Mouse (Mus musculus) gastrocnemius, postnatal 14 days (tissue): ENCODE measurements around the gene Arhgap25. TPM values are rescaled to one million over a fixed set of nuclear protein-coding genes. Genes with fewer than 3 reads are reported as not detected.
"Not testable (repeated sequence)": the region's sequence is repeated elsewhere in the genome, so short reads cannot be mapped to it uniquely, and the experiment has no call there.

ENCODE experiments used
- DNase-seq: peaks from one replicate; pipeline ENCODE4 v3.0.0; 2021; ENCODE audit warnings: mixed read lengths
- intact Hi-C: fragments of 180-260 bp; cut with DNase I; formaldehyde crosslinking; loops from one replicate; pipeline ENCODE4 v1.15.1; 2025; ENCODE audit warnings: low total_unique reads
- total RNA-seq, 2 experiments: library from RNA; stranded (reverse); gene quantifications; 2 replicates each; pipeline ENCODE4 v1.2.3; 2021

Gene Arhgap25
- total RNA-seq, 2 experiments from 2014 or later, result 2.1 to 2.9 TPM

- intact Hi-C loops, result no loop called here
- DNase-seq, result no peak
Observed at GRCm38 (mm10) chr6:87538376-87539270, 5.6 kb upstream of the Arhgap25 start.

DNA sequence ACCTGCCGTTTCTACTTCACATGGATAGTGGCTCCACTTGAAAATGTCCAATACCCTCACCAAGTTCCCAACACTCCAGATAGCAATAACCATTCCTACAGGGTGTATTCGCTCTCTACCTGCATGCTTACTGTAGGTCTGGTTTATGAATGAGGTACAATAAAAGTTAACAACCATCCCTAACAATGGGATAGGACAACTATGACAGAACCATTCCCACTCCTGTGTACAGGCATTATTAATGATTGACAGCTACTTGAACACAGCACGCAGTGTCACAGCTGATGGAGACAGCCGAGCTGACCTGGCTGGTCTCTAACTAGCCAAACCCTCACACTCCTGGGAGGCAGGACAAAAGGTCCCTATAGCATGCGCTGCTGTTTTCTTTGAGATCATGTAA lies 4.6 kb upstream of the Arhgap25 start:
- no peak for DNase-seq
- intact Hi-C loops, result no loop called here

DNA sequence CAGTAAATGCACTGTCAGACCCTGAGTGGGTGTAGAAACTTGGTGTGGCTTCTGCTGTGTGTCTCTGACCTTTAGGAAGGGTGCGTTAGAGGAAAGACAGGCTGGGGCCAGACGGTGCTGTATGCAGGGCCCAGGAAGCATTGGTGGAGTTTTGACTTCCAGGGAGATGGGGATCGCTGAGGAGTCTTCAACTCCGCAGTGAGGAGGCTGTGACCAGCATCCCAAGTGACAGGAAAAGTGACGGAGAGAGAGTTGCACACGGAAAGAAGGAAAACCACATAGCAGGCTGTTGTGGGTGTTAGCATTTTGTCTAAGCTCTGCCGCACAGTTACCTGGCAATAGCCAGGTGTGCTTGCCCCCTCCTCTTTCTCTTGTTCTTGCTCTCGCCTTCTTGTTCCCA lies 3.2 kb upstream of the Arhgap25 start:
- no peak for DNase-seq
- intact Hi-C loops, result no loop called here

DNA sequence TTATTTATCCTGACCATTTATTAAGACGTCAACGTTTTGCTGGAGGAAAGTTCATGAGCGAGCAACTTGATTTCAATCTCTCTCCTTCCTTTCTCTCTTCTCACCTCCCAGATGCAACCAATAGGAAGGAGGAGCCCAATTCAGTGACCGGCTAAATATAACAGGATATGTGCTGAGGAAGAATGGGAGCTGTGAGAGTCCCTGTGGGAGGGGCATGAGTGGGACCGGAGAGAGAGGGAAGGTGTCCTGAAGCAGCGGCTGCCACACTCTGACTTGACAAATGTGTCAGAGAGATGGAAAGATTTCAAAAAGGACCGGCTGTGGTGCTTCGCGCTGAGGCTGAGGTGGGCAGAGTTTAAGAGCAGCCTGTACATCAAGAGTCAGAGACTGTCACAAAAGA lies 2.6 kb upstream of the Arhgap25 start:
- no peak for DNase-seq
- intact Hi-C loops, result no loop called here

- intact Hi-C loops, result no loop called here
- DNase-seq, result no peak
Observed at GRCm38 (mm10) chr6:87534855-87535575, 2.0 kb upstream of the Arhgap25 start.

- intact Hi-C loops, result no loop called here
Observed at GRCm38 (mm10) chr6:87531456-87532015, 1.5 kb downstream of the Arhgap25 start.

GRCm38 (mm10) chr6:87530386-87530785 lies 2.7 kb downstream of the Arhgap25 start:
- no peak for DNase-seq
- intact Hi-C loops, result no loop called here

More at GRCm38 (mm10) chr6:87531456-87532015, 1.5 kb downstream of the Arhgap25 start:
- DNase-seq, result no peak

DNA sequence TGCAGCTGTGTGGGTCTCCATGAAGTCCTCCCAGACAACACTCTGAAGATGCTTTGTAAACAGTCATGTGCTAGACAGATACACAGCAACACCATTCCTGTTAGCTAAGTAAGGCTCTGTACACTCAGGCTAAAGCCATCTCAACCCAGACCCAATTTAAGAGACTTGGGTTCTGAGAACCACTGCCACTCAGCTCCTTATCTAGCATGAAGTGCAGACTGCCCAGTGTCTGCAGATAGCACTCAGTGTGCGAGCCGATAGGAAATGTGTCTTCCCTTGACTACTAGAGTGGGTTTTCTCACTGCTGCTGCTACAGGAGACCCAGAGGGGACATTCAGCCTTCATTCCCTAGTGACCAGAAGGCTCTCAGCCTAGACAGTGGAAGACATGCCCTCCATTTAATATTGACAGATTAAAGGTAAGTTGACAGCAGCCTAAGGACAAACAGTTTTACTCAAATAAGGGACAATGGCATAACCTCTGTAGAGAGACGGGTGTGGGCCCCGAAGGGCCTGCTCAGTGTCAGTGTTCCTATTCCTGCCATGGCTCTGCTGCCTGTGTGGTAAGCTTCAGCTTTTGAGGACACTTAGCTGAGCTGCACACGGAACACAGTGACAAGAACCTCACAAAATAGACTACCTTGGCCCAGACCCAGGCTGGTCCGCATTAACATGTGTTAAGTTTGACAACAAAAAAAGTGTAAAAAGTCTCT lies 5.1 kb downstream of the Arhgap25 start:
- DNase-seq, result no peak
- intact Hi-C loops, result no loop called here

GRCm38 (mm10) chr6:87527366-87527765 lies 5.7 kb downstream of the Arhgap25 start:
- intact Hi-C loops, result no loop called here
- no peak for DNase-seq

GRCm38 (mm10) chr6:87525126-87525525 lies 7.9 kb downstream of the Arhgap25 start:
- no peak for DNase-seq
- intact Hi-C loops, result no loop called here

GRCm38 (mm10) chr6:87524281-87524680 lies 8.8 kb downstream of the Arhgap25 start:
- intact Hi-C loops, result loop anchor here (5.0 kb wide), 1 partner anchor 127 kb away; no protein-coding TSS in a partner anchor
- DNase-seq, result no peak

DNA sequence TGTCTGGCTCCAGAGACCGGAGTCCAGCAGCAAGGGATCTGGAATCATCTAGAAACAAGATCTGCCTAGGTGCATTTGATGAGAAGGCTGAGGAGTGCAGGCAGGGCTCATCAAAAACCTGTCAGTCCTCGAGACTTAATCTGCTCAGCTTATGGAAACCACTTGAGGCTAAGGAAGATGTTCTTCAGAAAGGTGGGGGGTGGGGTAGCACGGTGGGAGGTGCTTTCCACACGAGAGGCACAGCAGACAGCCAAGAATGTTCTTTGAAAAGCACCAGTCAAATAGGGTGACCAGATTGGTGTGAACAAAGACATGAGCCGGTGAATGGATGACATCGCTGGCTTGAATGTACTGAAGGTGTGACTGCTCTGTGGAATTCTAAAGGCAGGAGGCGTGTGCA lies 9.3 kb downstream of the Arhgap25 start:
- intact Hi-C loops, result loop anchor here (5.0 kb wide), 1 partner anchor 126 kb away; no protein-coding TSS in a partner anchor
- no peak for DNase-seq

DNA sequence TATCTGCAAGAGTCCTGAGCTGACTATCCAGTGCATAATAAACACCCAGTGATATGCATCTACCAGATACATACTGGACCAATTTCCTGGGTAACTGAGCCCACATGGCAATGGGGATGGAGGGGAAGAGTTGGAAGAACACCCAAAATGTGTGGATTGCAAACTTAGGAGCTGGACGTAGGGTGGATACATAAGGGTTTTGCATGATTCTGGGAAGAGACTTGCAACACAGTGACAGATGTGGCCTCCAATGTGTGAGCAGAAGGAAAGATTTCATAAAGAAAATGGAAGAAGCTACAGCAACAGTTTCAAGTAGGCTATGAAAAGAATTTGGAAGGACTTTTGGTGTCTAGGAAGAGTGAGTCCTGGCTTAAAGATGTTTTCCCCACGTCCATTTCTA lies 10.0 kb downstream of the Arhgap25 start:
- intact Hi-C loops, result loop anchor here (5.0 kb wide), 1 partner anchor 126 kb away; no protein-coding TSS in a partner anchor
- no peak for DNase-seq

GRCm38 (mm10) chr6:87522236-87522635 lies 10.8 kb downstream of the Arhgap25 start:
- intact Hi-C loops, result loop anchor here (5.0 kb wide), 1 partner anchor 125 kb away; no protein-coding TSS in a partner anchor
- peak; percentile 38 for DNase-seq

GRCm38 (mm10) chr6:87521705-87522104 lies 11.4 kb downstream of the Arhgap25 start:
- intact Hi-C loops, result loop anchor here (5.0 kb wide), 1 partner anchor 124 kb away; no protein-coding TSS in a partner anchor
- not testable (repeated sequence) for DNase-seq

GRCm38 (mm10) chr6:87520572-87520971 lies 12.5 kb downstream of the Arhgap25 start:
- DNase-seq, result no peak
- intact Hi-C loops, result loop anchor here (5.0 kb wide), 1 partner anchor 123 kb away; no protein-coding TSS in a partner anchor

GRCm38 (mm10) chr6:87519809-87520208 lies 13.2 kb downstream of the Arhgap25 start:
- intact Hi-C loops, result loop anchor here (5.0 kb wide), 1 partner anchor 123 kb away; no protein-coding TSS in a partner anchor
- DNase-seq, result no peak

DNA sequence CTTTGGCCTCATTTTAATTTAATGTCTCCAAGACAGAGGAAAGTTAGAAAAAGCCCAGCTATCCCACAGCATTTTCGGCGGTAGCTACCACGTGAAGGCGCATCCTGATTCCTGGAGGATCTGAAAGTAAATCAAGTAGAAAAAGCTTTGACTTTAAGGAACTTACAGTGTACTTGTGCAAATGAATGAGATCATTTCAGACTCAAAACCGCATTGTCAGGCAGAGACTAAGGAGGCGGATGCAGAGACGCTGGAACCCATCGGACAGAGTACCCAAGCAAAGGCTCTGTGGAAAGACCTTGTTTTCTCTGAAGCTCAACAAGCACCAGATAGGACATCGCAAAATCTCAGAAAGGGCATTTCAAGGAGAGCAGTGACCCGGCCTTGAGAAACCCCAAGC lies 14.4 kb downstream of the Arhgap25 start:
- intact Hi-C loops, result no loop called here
- DNase-seq, result no peak

GRCm38 (mm10) chr6:87517753-87518409 lies 15.2 kb downstream of the Arhgap25 start:
- no peak for DNase-seq
- intact Hi-C loops, result no loop called here
